Mouse (Mus musculus) cerebellum, adult (tissue): Measurements from ENCODE around the gene Ccn1.

Source experiments
- ATAC-seq: cut with Nextera tagmentation; 2 replicates; pipeline ENCODE4 v1.9.2; 2017; ENCODE audit warnings: mild to moderate bottlenecking, moderate library complexity, mixed read lengths; ENCODE audit not compliant: insufficient number of reproducible peaks, low FRiP score, low TSS enrichment

The Ccn1 gene

GRCm38 (mm10) chr3:145649852-145650202 lies at the start of gene Ccn1:
Gene Ccn1, minus strand, starts transcription at chr3:145649981.
- no peak for ATAC-seq

- ATAC-seq: no peak
These were observed 43.6 kb upstream of the Ccn1 start for GRCm38 (mm10) chr3:145693361-145693760.

GRCm38 (mm10) chr3:145692037-145692436 lies 42.3 kb upstream of the Ccn1 start:
- no peak for ATAC-seq

- ATAC-seq: no peak
These were observed 41.6 kb upstream of the Ccn1 start for GRCm38 (mm10) chr3:145691415-145691814.

- no peak for ATAC-seq
These were observed 39.5 kb upstream of the Ccn1 start for GRCm38 (mm10) chr3:145689271-145689670.

GRCm38 (mm10) chr3:145687836-145688235 lies 38.1 kb upstream of the Ccn1 start:
- ATAC-seq: no peak

- no peak for ATAC-seq
These were observed 35.0 kb upstream of the Ccn1 start for GRCm38 (mm10) chr3:145684604-145685441.

GRCm38 (mm10) chr3:145684201-145684600 lies 34.4 kb upstream of the Ccn1 start:
- ATAC-seq: no peak

- peak; percentile 72 for ATAC-seq
These were observed 31.7 kb upstream of the Ccn1 start for GRCm38 (mm10) chr3:145681348-145681935.

- no peak for ATAC-seq
These were observed 30.9 kb upstream of the Ccn1 start for GRCm38 (mm10) chr3:145680686-145681085.

- no peak for ATAC-seq
These were observed 26.4 kb upstream of the Ccn1 start for GRCm38 (mm10) chr3:145676212-145676611.

GRCm38 (mm10) chr3:145674815-145675214 lies 25.0 kb upstream of the Ccn1 start:
- no peak for ATAC-seq

GRCm38 (mm10) chr3:145666383-145666782 lies 16.6 kb upstream of the Ccn1 start:
- no peak for ATAC-seq

GRCm38 (mm10) chr3:145656993-145657713 lies 7.4 kb upstream of the Ccn1 start:
- ATAC-seq: no peak

- ATAC-seq: no peak
These were observed 5.2 kb upstream of the Ccn1 start for GRCm38 (mm10) chr3:145654944-145655343.

- ATAC-seq: no peak
These were observed 4.2 kb upstream of the Ccn1 start for GRCm38 (mm10) chr3:145654028-145654427.

- ATAC-seq: no peak
These were observed 3.6 kb upstream of the Ccn1 start for GRCm38 (mm10) chr3:145653191-145653940.

GRCm38 (mm10) chr3:145652322-145653131 lies 2.7 kb upstream of the Ccn1 start:
- ATAC-seq: no peak

GRCm38 (mm10) chr3:145651978-145652321 lies 2.2 kb upstream of the Ccn1 start:
- ATAC-seq: no peak
